Mouse (Mus musculus) heart, postnatal 0 days (tissue): ENCODE results near the gene Hmga2. TPM values are rescaled to one million over a fixed set of nuclear protein-coding genes. Genes with fewer than 3 reads are reported as not detected.

Experiments used
- ATAC-seq: fragments of 200-750 bp; cut with Nextera tagmentation; 2 replicates; pipeline ENCODE4 v1.8.0; 2017; ENCODE audit warnings: low read depth, moderate number of reproducible peaks, moderate library complexity; ENCODE audit not compliant: insufficient read depth
- DNase-seq: peaks from one replicate; pipeline ENCODE4 v3.0.0-alpha.2; 2016; ENCODE audit warnings: low spot score
- H3K27ac ChIP-seq: fragments of 300-500 bp; sonication (generic); 2 replicates; pipeline ENCODE4 v1.5.1; 2014; ENCODE audit warnings: low read depth, mild to moderate bottlenecking
- H3K27me3 ChIP-seq: fragments of 300-500 bp; sonication (generic); 2 replicates; pipeline ENCODE4 v1.6.1; 2014; ENCODE audit warnings: low read length, mixed read lengths; ENCODE audit not compliant: control insufficient read depth, insufficient read depth
- H3K36me3 ChIP-seq: fragments of 300-500 bp; sonication (generic); replicated peaks from 2 replicates; pipeline ENCODE4 v1.6.1; 2014; ENCODE audit warnings: low read length, mixed read lengths; ENCODE audit not compliant: control insufficient read depth, insufficient read depth
- H3K4me1 ChIP-seq: fragments of 300-500 bp; sonication (generic); 2 replicates; pipeline ENCODE4 v1.6.1; 2014; ENCODE audit warnings: antibody characterized with exemption; ENCODE audit not compliant: control insufficient read depth, insufficient read depth
- H3K4me2 ChIP-seq: fragments of 300-500 bp; sonication (generic); 2 replicates; pipeline ENCODE4 v1.6.1; 2014; ENCODE audit warnings: low read depth, mild to moderate bottlenecking, low read length, moderate library complexity
- H3K4me3 ChIP-seq: fragments of 300-500 bp; sonication (generic); 2 replicates; pipeline ENCODE4 v1.5.1; 2014; ENCODE audit warnings: low read depth, low read length
- H3K9ac ChIP-seq: fragments of 300-500 bp; sonication (generic); replicated peaks from 2 replicates; pipeline ENCODE4 v1.6.1; 2014; ENCODE audit warnings: low read depth, low read length, mixed read lengths
- H3K9me3 ChIP-seq: fragments of 300-500 bp; sonication (generic); replicated peaks from 2 replicates; pipeline ENCODE4 v1.6.1; 2016; ENCODE audit warnings: low read length; ENCODE audit not compliant: control insufficient read depth
- CTCF ChIP-seq: IDR thresholded peaks from 2 replicates; pipeline ENCODE4 v1.5.1; 2016; ENCODE audit warnings: antibody characterized with exemption, control low read depth, low read depth
- EP300 ChIP-seq: IDR thresholded peaks from 2 replicates; pipeline ENCODE4 v1.6.1; 2016; ENCODE audit warnings: antibody characterized with exemption, low read depth
- WGBS: fragments of 180-500 bp; shearing (Covaris S2); extraction: QIAGEN DNeasy Blood & Tissue Kit; methylation state at CpG from one replicate; pipeline ENCODE4 v1.1.7; 2014; 5-methylcytosine and 5-hydroxymethylcytosine counted together
- polyA plus RNA-seq: library from polyadenylated mRNA; unstranded; fragments of >200 nt; fragmentation: Nextera tagmentation; extraction: Ambion mirVana; gene quantifications from 2 replicates; pipeline ENCODE4 v1.2.1, GENCODE M21; 2015
- total RNA-seq: library from RNA; depleted of rRNA; stranded (reverse); fragments of >200 nt; gene quantifications from 2 replicates; pipeline ENCODE4 v1.2.3, GENCODE M21; 2014; ENCODE audit warnings: low replicate concordance

The Hmga2 gene
- total and polyA plus RNA-seq, 2 experiments from 2014 or later = 0.53 to 1.0 TPM

DNA sequence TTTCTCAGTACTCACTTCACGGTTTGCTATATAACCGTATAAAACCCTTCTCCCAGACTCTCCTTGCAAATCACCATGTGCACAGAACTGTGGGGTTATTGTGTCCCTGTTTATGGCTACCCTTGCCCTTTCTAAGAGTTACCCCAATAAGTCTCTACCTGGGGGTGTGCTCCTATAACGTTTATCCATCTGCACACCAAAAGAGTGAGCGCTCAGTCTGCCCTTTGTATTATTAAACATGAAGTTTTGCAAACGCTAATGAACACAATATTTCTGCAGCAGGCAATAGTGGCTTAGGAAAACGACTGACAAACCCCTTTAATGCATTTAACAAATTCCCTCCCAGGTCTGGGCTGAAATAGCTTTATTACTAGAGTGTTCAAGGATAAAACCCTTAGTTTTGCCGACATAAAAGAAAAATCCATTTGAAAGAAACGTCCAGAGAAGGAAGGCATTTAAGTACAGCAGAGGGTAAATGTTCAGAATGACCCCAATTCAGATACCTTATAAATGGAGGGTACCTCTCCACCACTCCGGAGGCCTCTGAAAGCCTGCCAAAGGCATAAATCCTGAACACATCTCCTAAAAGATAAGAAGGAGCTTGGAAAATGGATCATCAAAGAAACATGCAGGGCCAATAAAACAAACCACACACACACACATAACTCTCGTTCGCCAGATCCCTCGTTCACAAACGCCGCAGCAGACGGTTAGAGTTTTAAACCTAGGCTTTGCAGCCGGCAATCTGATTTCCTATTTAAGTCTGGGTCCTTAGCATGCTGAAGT lies 57.3 kb downstream of the Hmga2 start:
- H3K27ac ChIP-seq = no peak overlapping the region
- no peaks in the 10 kb centered on the region for H3K36me3 ChIP-seq
- H3K4me3 ChIP-seq = no peak overlapping the region
- H3K4me1 ChIP-seq = peaks cover 32% of the 10 kb centered on the region
- ATAC-seq (no peak), DNase-seq (no peak)
- H3K9me3 ChIP-seq = no peaks in the 10 kb centered on the region
- no peak for TF ChIP-seq CTCF
- TF ChIP-seq EP300 = no peak
- WGBS = 77% methylated on average over 16 of the region's 16 CpGs
- H3K4me2 ChIP-seq = no peak overlapping the region
- H3K9ac ChIP-seq = no peak overlapping the region
- H3K27me3 ChIP-seq = no peaks in the 10 kb centered on the region

DNA sequence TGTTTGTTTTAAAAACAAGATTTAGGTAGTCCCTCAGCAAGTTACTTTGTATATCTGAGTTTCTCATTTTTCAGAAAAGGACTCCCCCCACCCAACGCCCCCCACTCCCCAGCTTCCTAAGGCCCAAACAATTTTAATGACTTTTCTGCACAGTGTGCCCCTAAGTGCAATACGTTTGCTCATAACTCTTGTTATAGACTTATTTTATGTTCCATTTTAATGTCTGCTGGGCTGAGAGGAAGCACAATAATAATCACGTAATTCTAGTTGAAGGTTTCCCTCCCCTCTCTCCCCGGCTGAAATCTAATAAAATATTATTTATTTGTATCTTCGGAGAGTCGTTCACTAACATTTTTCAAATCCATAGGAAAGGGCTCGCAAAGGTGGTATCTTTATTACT lies 58.1 kb downstream of the Hmga2 start:
- no peak for ATAC-seq
- Histone ChIP-seq H3K9ac (no peak overlapping the region), H3K4me2 (no peak overlapping the region), H3K27ac (no peak overlapping the region), H3K36me3 (no peaks in the 10 kb centered on the region), H3K27me3 (no peaks in the 10 kb centered on the region), H3K9me3 (no peaks in the 10 kb centered on the region), H3K4me1 (peaks cover 32% of the 10 kb centered on the region), H3K4me3 (no peak overlapping the region)
- no peak for TF ChIP-seq EP300
- no peak for TF ChIP-seq CTCF
- WGBS = 85% methylated on average over 7 of the region's 7 CpGs
- DNase-seq = no peak

DNA sequence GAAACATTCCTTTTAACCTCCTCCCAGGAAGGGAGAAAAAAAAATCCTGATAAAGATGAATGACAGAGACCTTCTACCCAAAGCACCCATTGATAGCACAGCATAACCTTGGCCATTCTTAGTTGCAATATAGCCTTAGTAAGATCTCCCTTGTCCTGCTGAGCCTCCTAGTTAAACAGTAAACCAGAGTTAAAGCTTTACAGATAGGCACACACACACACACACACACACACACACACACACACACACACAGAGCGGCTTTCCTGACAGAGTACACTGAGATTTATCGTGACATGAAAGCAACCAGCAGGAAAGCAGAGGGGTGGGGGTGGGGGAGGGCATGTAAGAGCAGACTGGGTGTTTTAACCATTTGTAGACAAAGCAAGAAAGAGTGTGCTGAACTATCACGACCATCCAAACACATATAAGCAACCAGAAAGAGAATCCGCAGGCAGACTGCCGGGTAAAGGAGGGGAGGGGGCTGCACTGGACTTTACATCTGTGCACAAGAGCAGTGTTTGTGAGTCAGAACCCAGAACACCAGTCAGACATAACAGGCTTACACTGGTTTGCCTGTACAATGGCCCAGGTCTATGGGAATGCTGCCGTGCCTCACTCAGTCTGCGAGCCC lies 58.7 kb downstream of the Hmga2 start:
- Histone ChIP-seq H3K9ac (no peak overlapping the region), H3K27me3 (no peaks in the 10 kb centered on the region), H3K4me2 (peak overlapping the region; percentile 24; the same call in 1 of the 2 replicates), H3K27ac (no peak overlapping the region), H3K36me3 (no peaks in the 10 kb centered on the region), H3K4me3 (no peak overlapping the region), H3K4me1 (peaks cover 27% of the 10 kb centered on the region), H3K9me3 (no peaks in the 10 kb centered on the region)
- 22% methylated on average over 7 of the region's 7 CpGs for WGBS
- ATAC-seq (no peak), DNase-seq (peak; percentile 17)
- TF ChIP-seq CTCF (no peak), EP300 (no peak)

DNA sequence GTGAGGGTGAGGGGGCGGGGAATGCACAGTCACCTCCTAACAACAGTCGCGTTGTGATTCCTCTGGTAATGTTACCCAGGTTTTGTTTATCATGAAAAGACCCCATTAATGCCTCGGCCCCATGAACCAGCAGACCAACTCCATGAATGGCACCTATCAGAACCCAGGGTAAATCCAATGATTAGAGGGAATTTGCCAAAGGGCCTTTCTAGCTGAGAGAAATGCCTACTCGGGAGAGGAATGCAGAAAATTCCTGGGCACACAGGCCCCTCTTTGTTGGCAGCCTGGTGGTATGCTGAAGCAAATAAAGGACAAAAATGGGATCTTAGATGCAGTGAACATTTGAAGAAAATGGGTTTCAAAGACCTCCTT lies 59.2 kb downstream of the Hmga2 start:
- no peak overlapping the region for H3K27ac ChIP-seq
- H3K9me3 ChIP-seq = no peaks in the 10 kb centered on the region
- no peak overlapping the region for H3K4me2 ChIP-seq
- DNase-seq (no peak), ATAC-seq (no peak)
- no peak overlapping the region for H3K9ac ChIP-seq
- peaks cover 22% of the 10 kb centered on the region for H3K4me1 ChIP-seq
- no peak overlapping the region for H3K4me3 ChIP-seq
- no peak for TF ChIP-seq EP300
- no peak for TF ChIP-seq CTCF
- no peaks in the 10 kb centered on the region for H3K27me3 ChIP-seq
- H3K36me3 ChIP-seq = no peaks in the 10 kb centered on the region
- WGBS = 53% methylated on average over 5 of the region's 5 CpGs

DNA sequence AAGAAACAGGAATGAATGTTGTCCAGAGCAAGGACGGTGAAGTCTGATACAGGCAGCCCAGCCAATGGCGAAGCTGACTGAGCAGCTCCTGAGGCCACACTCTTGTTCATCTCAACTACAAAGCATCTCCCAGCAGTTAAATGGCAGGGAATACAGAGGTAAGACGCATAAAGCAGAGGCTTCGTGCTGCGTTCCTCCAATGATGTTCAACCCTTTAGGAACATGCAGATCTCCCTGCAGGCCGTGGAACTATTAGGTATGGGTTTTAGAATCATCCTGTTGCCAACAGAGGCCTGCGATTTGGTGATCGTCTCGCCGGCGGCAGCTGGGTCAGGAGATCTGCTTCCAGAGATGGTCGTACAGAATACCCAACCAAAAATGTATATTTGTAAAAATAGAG lies 59.6 kb downstream of the Hmga2 start:
- ATAC-seq (no peak), DNase-seq (no peak)
- Histone ChIP-seq H3K4me2 (no peak overlapping the region), H3K4me1 (peaks cover 22% of the 10 kb centered on the region), H3K9ac (no peak overlapping the region), H3K4me3 (no peak overlapping the region), H3K36me3 (no peaks in the 10 kb centered on the region), H3K27me3 (no peaks in the 10 kb centered on the region), H3K27ac (no peak overlapping the region), H3K9me3 (no peaks in the 10 kb centered on the region)
- WGBS = 87% methylated on average over 12 of the region's 12 CpGs
- no peak for TF ChIP-seq EP300
- TF ChIP-seq CTCF = no peak

DNA sequence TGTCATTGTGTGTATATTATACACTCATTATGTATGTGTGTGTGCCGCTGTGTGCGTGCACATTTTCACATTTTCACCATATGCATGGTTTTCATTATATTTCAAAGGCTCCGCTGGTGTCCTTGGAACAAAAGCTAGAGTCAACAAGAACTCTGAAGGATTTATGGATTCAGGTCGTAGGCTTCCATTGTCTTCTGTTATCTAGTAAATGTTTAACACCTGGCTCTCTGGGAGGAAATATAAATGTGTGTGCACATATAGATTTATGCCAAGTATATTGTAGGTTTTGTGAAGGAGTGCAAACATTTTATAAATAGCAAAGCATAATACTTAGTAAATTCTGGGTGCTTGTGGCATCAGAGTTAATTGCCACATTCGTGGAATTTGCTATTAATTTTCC lies 64.1 kb downstream of the Hmga2 start:
- Histone ChIP-seq H3K27me3 (no peaks in the 10 kb centered on the region), H3K4me3 (no peak overlapping the region), H3K9me3 (no peaks in the 10 kb centered on the region), H3K4me1 (peaks cover 5% of the 10 kb centered on the region; the same call in 1 of the 2 replicates), H3K27ac (no peak overlapping the region), H3K9ac (no peak overlapping the region), H3K4me2 (no peak overlapping the region), H3K36me3 (no peaks in the 10 kb centered on the region)
- DNase-seq (no peak), ATAC-seq (no peak)
- 86% methylated on average over 5 of the region's 5 CpGs for whole genome bisulfite sequencing
- TF ChIP-seq EP300 (no peak), CTCF (no peak)
